Mouse (Mus musculus): ENCODE data around the gene Pgghg. TPM values are rescaled to one million over a fixed set of nuclear protein-coding genes. Genes with fewer than 3 reads are reported as not detected.

The Pgghg gene
- polyA plus RNA-seq, 1 experiment from 2014 or later, result 25.3 TPM

Other genes with a start within 250 kb of the Pgghg start
- not detected in 2 replicates for gene Olfr541, start 244.1 kb upstream of the Pgghg start, polyA plus RNA-seq (2015; fragmentation: Nextera tagmentation; extraction: Ambion mirVana)
- 1.4 and 1.8 TPM in 2 replicates for gene Cyp2e1, start 177.7 kb upstream of the Pgghg start, polyA plus RNA-seq (2015; fragmentation: Nextera tagmentation; extraction: Ambion mirVana)
- gene Syce1, start 153.5 kb upstream of the Pgghg start, polyA plus RNA-seq (2015; fragmentation: Nextera tagmentation; extraction: Ambion mirVana), result 0.25 and 0.37 TPM in 2 replicates
- gene Zfp941, start 119.2 kb upstream of the Pgghg start, polyA plus RNA-seq (2015; fragmentation: Nextera tagmentation; extraction: Ambion mirVana), result 1.4 and 1.6 TPM in 2 replicates
- gene Urah, start 106.4 kb upstream of the Pgghg start, polyA plus RNA-seq (2015; fragmentation: Nextera tagmentation; extraction: Ambion mirVana), result 0.49 and 0.92 TPM in 2 replicates
- not detected in 2 replicates for gene Scgb1c1, start 95.8 kb upstream of the Pgghg start, polyA plus RNA-seq (2015; fragmentation: Nextera tagmentation; extraction: Ambion mirVana)
- 0.12 TPM in 1 of 2 replicates, not detected in the other for gene Odf3, start 93.6 kb upstream of the Pgghg start, polyA plus RNA-seq (2015; fragmentation: Nextera tagmentation; extraction: Ambion mirVana)
- gene Gm45785, start 85.1 kb upstream of the Pgghg start, polyA plus RNA-seq (2015; fragmentation: Nextera tagmentation; extraction: Ambion mirVana), result not detected in 2 replicates
- gene Ric8a, start 84.4 kb upstream of the Pgghg start, polyA plus RNA-seq (2015; fragmentation: Nextera tagmentation; extraction: Ambion mirVana), result 69.7 and 73.6 TPM in 2 replicates
- 41.7 and 42.1 TPM in 2 replicates for gene Bet1l, start 83.8 kb upstream of the Pgghg start, polyA plus RNA-seq (2015; fragmentation: Nextera tagmentation; extraction: Ambion mirVana)
- gene Psmd13, start 59.4 kb upstream of the Pgghg start, polyA plus RNA-seq (2015; fragmentation: Nextera tagmentation; extraction: Ambion mirVana), result 242 and 246 TPM in 2 replicates
- gene Sirt3, start 59.1 kb upstream of the Pgghg start, polyA plus RNA-seq (2015; fragmentation: Nextera tagmentation; extraction: Ambion mirVana), result 41.5 and 42.6 TPM in 2 replicates
- gene Cox8b, start 40.9 kb upstream of the Pgghg start, polyA plus RNA-seq (2015; fragmentation: Nextera tagmentation; extraction: Ambion mirVana), result 1.4 and 2.6 TPM in 2 replicates
- gene Nlrp6, start 20.5 kb upstream of the Pgghg start, polyA plus RNA-seq (2015; fragmentation: Nextera tagmentation; extraction: Ambion mirVana), result 1.9 and 2.2 TPM in 2 replicates
- 4.2 and 5.8 TPM in 2 replicates for gene Ifitm5, start 8.9 kb downstream of the Pgghg start, polyA plus RNA-seq (2015; fragmentation: Nextera tagmentation; extraction: Ambion mirVana)
- gene Gm45717, start 14.5 kb downstream of the Pgghg start, polyA plus RNA-seq (2015; fragmentation: Nextera tagmentation; extraction: Ambion mirVana), result 0.76 TPM in 1 of 2 replicates, not detected in the other
- 991 and 995 TPM in 2 replicates for gene Ifitm2, start 14.6 kb downstream of the Pgghg start, polyA plus RNA-seq (2015; fragmentation: Nextera tagmentation; extraction: Ambion mirVana)
- 64.6 and 72.4 TPM in 2 replicates for gene Ifitm1, start 25.8 kb downstream of the Pgghg start, polyA plus RNA-seq (2015; fragmentation: Nextera tagmentation; extraction: Ambion mirVana)
- 210 and 234 TPM in 2 replicates for gene Ifitm3, start 69.4 kb downstream of the Pgghg start, polyA plus RNA-seq (2015; fragmentation: Nextera tagmentation; extraction: Ambion mirVana)
- 0.94 and 1.5 TPM in 2 replicates for gene Ifitm6, start 76.5 kb downstream of the Pgghg start, polyA plus RNA-seq (2015; fragmentation: Nextera tagmentation; extraction: Ambion mirVana)
- not detected in 2 replicates for gene Gm17387, start 87.7 kb downstream of the Pgghg start, polyA plus RNA-seq (2015; fragmentation: Nextera tagmentation; extraction: Ambion mirVana)
- 13.2 and 13.9 TPM in 2 replicates for gene B4galnt4, start 119.7 kb downstream of the Pgghg start, polyA plus RNA-seq (2015; fragmentation: Nextera tagmentation; extraction: Ambion mirVana)
- gene Pkp3, start 136.8 kb downstream of the Pgghg start, polyA plus RNA-seq (2015; fragmentation: Nextera tagmentation; extraction: Ambion mirVana), result 9.2 and 10.5 TPM in 2 replicates
- 37.7 and 45.2 TPM in 2 replicates for gene Sigirr, start 159.2 kb downstream of the Pgghg start, polyA plus RNA-seq (2015; fragmentation: Nextera tagmentation; extraction: Ambion mirVana)
- 8.0 and 8.6 TPM in 2 replicates for gene Ano9, start 176.4 kb downstream of the Pgghg start, polyA plus RNA-seq (2015; fragmentation: Nextera tagmentation; extraction: Ambion mirVana)
- 85.5 and 86.7 TPM in 2 replicates for gene Ptdss2, start 181.0 kb downstream of the Pgghg start, polyA plus RNA-seq (2015; fragmentation: Nextera tagmentation; extraction: Ambion mirVana)
- 141 and 155 TPM in 2 replicates for gene Rnh1, start 231.5 kb downstream of the Pgghg start, polyA plus RNA-seq (2015; fragmentation: Nextera tagmentation; extraction: Ambion mirVana)

All from kidney, embryonic 16.5 days (tissue).